Mouse (Mus musculus) monocyte, adult 59 days (primary cell): Measurements from ENCODE around the gene Gm906. TPM values are rescaled to one million over a fixed set of nuclear protein-coding genes. Genes with fewer than 3 reads are reported as not detected.

Experiments used
- total RNA-seq, 2 experiments: library from RNA; stranded (reverse); gene quantifications; one replicate each; pipeline ENCODE4 v1.2.4; 2023

Gm906 gene
- not detected for total RNA-seq

GRCm38 (mm10) chr13:50250208-50250607 lies at the start of gene Gm906:
TSS of gene Gm906 (minus strand) at chr13:50250308.

Other genes with a start within 250 kb of the Gm906 start
- 10 to 100 TPM in 1 of 2 experiments, 1 to 10 TPM in 1; 8.6 to 18.1 TPM for gene Fbxw17, start 167.6 kb upstream of the Gm906 start, total RNA-seq
- not detected for gene Gm47429, start 193.6 kb upstream of the Gm906 start, total RNA-seq
- not detected for gene Nutm2, start 217.0 kb upstream of the Gm906 start, total RNA-seq